Mouse (Mus musculus) liver, adult 2 months (tissue): ENCODE measurements around the gene Ssh1. TPM values are rescaled to one million over a fixed set of nuclear protein-coding genes. Genes with fewer than 3 reads are reported as not detected.

ENCODE experiments used
- DNase-seq: peaks from one replicate; pipeline ENCODE4 v3.0.0-alpha.2; 2011; ENCODE audit warnings: low read depth, low spot score; ENCODE audit errors: extremely low read depth
- H3K27ac ChIP-seq: fragments of 200-500 bp; replicated peaks from 2 replicates; pipeline ENCODE4 v1.5.1; 2012; ENCODE audit warnings: low read depth, mild to moderate bottlenecking, control low read depth, inconsistent platforms, low read length; ENCODE audit not compliant: insufficient read depth
- H3K27me3 ChIP-seq: fragments of 200-500 bp; 2 replicates; pipeline ENCODE4 v1.6.1; 2012; ENCODE audit warnings: mild to moderate bottlenecking, moderate library complexity, low read length, inconsistent platforms; ENCODE audit not compliant: control insufficient read depth, insufficient read depth
- H3K36me3 ChIP-seq: fragments of 200-500 bp; 2 replicates; pipeline ENCODE4 v1.6.1; 2012; ENCODE audit warnings: low read length, inconsistent platforms; ENCODE audit not compliant: control insufficient read depth, insufficient read depth
- H3K4me1 ChIP-seq: fragments of 200-500 bp; 2 replicates; pipeline ENCODE4 v1.6.1; 2011; ENCODE audit warnings: low read length; ENCODE audit not compliant: control insufficient read depth, insufficient read depth
- H3K4me3 ChIP-seq: fragments of 200-500 bp; 2 replicates; pipeline ENCODE4 v1.5.1; 2011; ENCODE audit warnings: low read depth, mild to moderate bottlenecking, control low read depth, low read length, moderate library complexity; ENCODE audit not compliant: insufficient read depth
- H3K79me2 ChIP-seq: fragments of 200-500 bp; 2 replicates; pipeline ENCODE4 v1.6.1; 2012; ENCODE audit warnings: inconsistent platforms, mild to moderate bottlenecking, low read length, moderate library complexity; ENCODE audit not compliant: control insufficient read depth, insufficient read depth
- H3K9ac ChIP-seq: fragments of 200-500 bp; 2 replicates; pipeline ENCODE4 v1.6.1; 2012; ENCODE audit warnings: low read depth, mild to moderate bottlenecking, control low read depth, inconsistent platforms, low read length
- CTCF ChIP-seq: fragments of 200-500 bp; IDR thresholded peaks from 2 replicates; pipeline ENCODE4 v1.5.1; 2011; ENCODE audit warnings: low read depth, low read length, control low read depth
- POLR2A ChIP-seq: fragments of 200-500 bp; IDR thresholded peaks from 2 replicates; pipeline ENCODE4 v1.6.1; 2011; ENCODE audit warnings: low read length, control low read depth; ENCODE audit not compliant: insufficient read depth; ENCODE audit errors: extremely low read depth
- WGBS: fragments of 180-500 bp; shearing (Covaris S2); methylation state at CpG from one replicate; pipeline ENCODE4 v1.1.7; 2018; 5-methylcytosine and 5-hydroxymethylcytosine counted together
- polyA plus RNA-seq: library from polyadenylated mRNA; depleted of rRNA; stranded (reverse); fragments of >200 nt; gene quantifications from 2 replicates; pipeline ENCODE4 v1.2.3, GENCODE M21; 2012
- total RNA-seq: library from RNA; depleted of rRNA; stranded (reverse); fragments of >200 nt; gene quantifications from 2 replicates; pipeline ENCODE4 v1.2.3, GENCODE M21; 2014

Ssh1 gene
- total and polyA plus RNA-seq, 2 experiments: 1.6 to 5.5 TPM

DNA sequence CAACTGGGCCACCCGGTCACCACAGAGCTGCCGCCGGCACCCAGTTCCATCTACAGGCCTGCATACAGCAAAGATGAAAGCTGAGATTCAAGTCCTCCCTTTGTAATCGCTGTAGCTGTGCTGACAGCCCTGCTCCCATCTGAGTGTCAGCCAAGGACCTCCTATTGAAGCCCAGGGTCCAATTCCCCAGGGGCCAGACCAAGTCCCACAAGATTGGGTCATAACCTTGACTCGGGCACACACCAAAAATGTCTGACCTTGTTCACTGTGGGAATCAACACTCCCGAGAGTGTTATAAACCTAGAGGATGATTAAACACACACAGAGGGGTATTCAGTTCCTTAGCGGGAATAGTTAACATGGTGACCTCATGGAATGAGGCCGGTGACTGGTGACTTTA is 11.9 kb downstream of the Ssh1 start:
- Histone ChIP-seq H3K27ac (no peak overlapping the region), H3K36me3 (no peaks in the 10 kb centered on the region), H3K27me3 (no peaks in the 10 kb centered on the region), H3K4me1 (peaks cover 14% of the 10 kb centered on the region), H3K9ac (no peak overlapping the region), H3K4me3 (no peak overlapping the region), H3K79me2 (peaks cover 26% of the 10 kb centered on the region; the same call in 1 of the 2 replicates)
- DNase-seq: peak; percentile 12
- no peak for TF ChIP-seq CTCF
- TF ChIP-seq POLR2A: no peak
- 77% methylated on average over 8 of the region's 8 CpGs for WGBS

DNA sequence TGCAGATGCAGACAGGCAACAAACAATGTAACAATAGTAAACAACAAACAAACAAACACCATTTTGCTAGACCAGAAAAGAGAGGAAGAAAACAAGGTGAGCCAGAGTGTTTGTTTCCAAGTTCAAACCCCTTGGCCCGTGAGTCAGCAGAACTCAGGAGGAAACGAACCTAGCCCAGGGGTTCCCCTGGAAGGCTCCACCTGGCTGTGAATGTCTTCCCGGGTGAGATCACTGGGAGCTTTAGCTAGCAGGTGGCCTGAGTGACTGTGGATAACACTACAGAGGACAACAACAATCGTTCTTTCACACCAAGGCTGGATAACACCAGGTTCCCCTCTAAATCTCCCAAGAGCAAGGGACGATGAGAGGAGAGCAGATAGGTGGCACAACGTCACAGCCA is 12.5 kb downstream of the Ssh1 start:
- Histone ChIP-seq H3K27ac (no peak overlapping the region), H3K9ac (no peak overlapping the region), H3K79me2 (peaks cover 26% of the 10 kb centered on the region; the same call in 1 of the 2 replicates), H3K36me3 (no peaks in the 10 kb centered on the region), H3K4me1 (peaks cover 14% of the 10 kb centered on the region), H3K4me3 (no peak overlapping the region), H3K27me3 (no peaks in the 10 kb centered on the region)
- WGBS: 85% methylated on average over 6 of the region's 6 CpGs
- TF ChIP-seq CTCF (no peak), POLR2A (no peak)
- no peak for DNase-seq

GRCm38 (mm10) chr5:113980511-113980910 is 13.2 kb downstream of the Ssh1 start:
- Histone ChIP-seq H3K27me3 (no peaks in the 10 kb centered on the region), H3K79me2 (peaks cover 26% of the 10 kb centered on the region; the same call in 1 of the 2 replicates), H3K9ac (no peak overlapping the region), H3K36me3 (no peaks in the 10 kb centered on the region), H3K4me3 (no peak overlapping the region), H3K4me1 (peaks cover 11% of the 10 kb centered on the region), H3K27ac (no peak overlapping the region)
- WGBS: 77% methylated on average over 1 of the region's 1 CpGs
- no peak for TF ChIP-seq CTCF
- no peak for TF ChIP-seq POLR2A
- no peak for DNase-seq

DNA sequence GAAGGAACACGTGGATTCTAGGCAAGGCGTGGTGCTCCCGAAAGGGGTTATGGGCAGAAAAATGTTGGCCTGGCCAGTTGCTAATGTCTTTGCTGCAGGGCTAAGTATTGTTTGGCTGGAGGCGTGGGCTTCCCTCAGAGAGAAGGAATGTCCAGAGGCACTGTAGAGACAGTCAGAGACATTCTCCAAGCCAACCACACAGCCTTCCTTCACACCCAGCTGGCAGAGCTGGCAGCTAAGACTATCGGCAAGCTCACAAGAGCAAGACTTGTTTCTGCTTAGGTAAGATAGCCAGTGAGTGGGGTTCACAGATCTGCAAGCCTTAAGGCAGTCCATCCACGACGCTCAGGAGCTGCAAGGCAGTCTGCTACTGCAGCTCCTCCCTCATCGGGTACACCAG is 16.4 kb downstream of the Ssh1 start:
- no peak for DNase-seq
- Histone ChIP-seq H3K27ac (no peak overlapping the region), H3K9ac (no peak overlapping the region), H3K36me3 (no peaks in the 10 kb centered on the region), H3K4me1 (peaks cover 15% of the 10 kb centered on the region), H3K4me3 (no peak overlapping the region), H3K27me3 (no peaks in the 10 kb centered on the region), H3K79me2 (peaks cover 8% of the 10 kb centered on the region; the same call in 1 of the 2 replicates)
- TF ChIP-seq CTCF (no peak), POLR2A (no peak)
- WGBS: 91% methylated on average over 8 of the region's 8 CpGs

DNA sequence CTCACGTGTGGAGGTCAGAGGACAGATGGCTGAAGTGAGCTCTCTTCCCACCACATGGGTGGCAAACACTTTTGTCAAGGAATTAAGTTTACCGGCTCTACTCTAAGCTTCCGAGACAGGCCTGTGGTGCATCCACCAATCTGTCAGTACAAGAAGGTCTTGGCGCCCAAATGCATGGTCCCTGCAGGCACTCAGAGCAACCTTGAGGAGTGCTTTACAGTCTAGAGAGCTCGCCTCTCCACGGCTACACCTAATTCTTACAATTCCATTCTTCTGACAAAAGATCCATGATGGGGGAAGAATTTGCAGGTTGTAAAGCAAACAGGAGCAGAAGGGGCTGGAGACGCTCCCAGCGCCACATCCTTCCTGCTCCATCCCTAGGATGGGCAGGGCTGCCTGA is 17.1 kb downstream of the Ssh1 start:
- WGBS: 91% methylated on average over 8 of the region's 8 CpGs
- peaks cover 8% of the 10 kb centered on the region; the same call in 1 of the 2 replicates for H3K79me2 ChIP-seq
- peaks cover 15% of the 10 kb centered on the region for H3K4me1 ChIP-seq

GRCm38 (mm10) chr5:113975538-113976215 is 18.0 kb downstream of the Ssh1 start:
- DNase-seq: peak; percentile 93
- Histone ChIP-seq H3K4me1 (peaks cover 15% of the 10 kb centered on the region), H3K27me3 (no peaks in the 10 kb centered on the region), H3K4me3 (no peak overlapping the region), H3K36me3 (no peaks in the 10 kb centered on the region), H3K79me2 (peaks cover 6% of the 10 kb centered on the region; the same call in 1 of the 2 replicates), H3K27ac (no peak overlapping the region; the same call in 1 of the 2 replicates), H3K9ac (no peak overlapping the region)
- no peak for TF ChIP-seq POLR2A
- WGBS: 22% methylated on average over 9 of the region's 9 CpGs

More for the DNA sequence above, 17.1 kb downstream of the Ssh1 start:
- DNase-seq: no peak
- Histone ChIP-seq H3K4me3 (no peak overlapping the region), H3K27ac (no peak overlapping the region), H3K27me3 (no peaks in the 10 kb centered on the region), H3K9ac (no peak overlapping the region), H3K36me3 (no peaks in the 10 kb centered on the region)
- TF ChIP-seq CTCF (no peak), POLR2A (no peak)
